8 mouse cellular contexts compared by ENCODE assay signal in genomic region chr17:33951021-33951946, GRCm38 (mm10). TPM values are rescaled to one million over a fixed set of nuclear protein-coding genes. Genes with fewer than 3 reads are reported as not detected.
A peak's percentile ranks its signal among the peaks of the same experiment; 100 is the strongest.
DNase-seq lines count a peak whose midpoint lies in the region; ATAC-seq and TF ChIP-seq lines count a peak whose summit lies in the region.

B3galt4 (minus strand) TSS chr17:33951488.

- peak; percentile 95 for DNase-seq in MEL (ENCODE audit: low read depth, low spot score)
- peak; percentile 89 for DNase-seq in c-Kit-positive CD71-positive TER-119-negative erythroid progenitor cells, embryonic 14.5 days (ENCODE audit: low read depth)
- DNase-seq in forebrain, embryonic 14.5 days (ENCODE audit: low spot score): peak; percentile 90
- peak; percentile 54 for DNase-seq in heart, postnatal 25 days (ENCODE audit: low spot score)
- DNase-seq in layer of hippocampus, adult 18-20 months (ENCODE audit: low spot score in 2 of 2): peak; percentile 70 to 82
- peak; percentile 92 for DNase-seq in lung, postnatal 0 days (ENCODE audit: low spot score)
- DNase-seq in ovary, postnatal 10 days (ENCODE audit: low spot score): peak; percentile 57
- peak; percentile 86 for DNase-seq in thymus, postnatal 0 days (ENCODE audit: low spot score)

- peak within 1 kb of the TSS; percentile 99 for H3K9ac ChIP-seq in MEL (ENCODE audit: control insufficient read depth, low read depth, low read length, poor library complexity, severe bottlenecking)
- peak within 1 kb of the TSS; percentile 71 for H3K9ac ChIP-seq in forebrain, embryonic 14.5 days (ENCODE audit: low read length)
- peak within 1 kb of the TSS; percentile 37 for H3K9ac ChIP-seq in lung, postnatal 0 days (replicated peaks; ENCODE audit: low read depth)

- peak within 1 kb of the TSS; percentile 95 for H3K27ac ChIP-seq in MEL (ENCODE audit: control insufficient read depth, low read depth, low read length)
- peak within 1 kb of the TSS; percentile 65 for H3K27ac ChIP-seq in forebrain, embryonic 14.5 days (ENCODE audit: low read depth, low read length)
- peak within 1 kb of the TSS; percentile 64 for H3K27ac ChIP-seq in lung, postnatal 0 days (ENCODE audit: low read length)

- TF ChIP-seq RAD21 in MEL (IDR thresholded peaks at IDR 0.05; ENCODE audit: low read depth, low read length): no peak

- 2% methylated on average over 43 of the region's 45 CpGs for WGBS in forebrain, embryonic 14.5 days
- WGBS in lung, postnatal 0 days: 1% methylated on average over 44 of the region's 45 CpGs

- peak within 1 kb of the TSS; percentile 82 for H3K4me2 ChIP-seq in forebrain, embryonic 14.5 days (ENCODE audit: low read length)
- peak within 1 kb of the TSS; percentile 76 for H3K4me2 ChIP-seq in lung, postnatal 0 days (replicated peaks; ENCODE audit: low read depth, low read length)

- H3K36me3 ChIP-seq in MEL (ENCODE audit: control insufficient read depth in 1 of 2, insufficient read depth in 2 of 2, low read length in 2 of 2): peaks cover 12 to 13% of the 10 kb centered on the region in 2 experiments
- H3K36me3 ChIP-seq in forebrain, embryonic 14.5 days (ENCODE audit: control insufficient read depth, insufficient read depth, low read length): peaks cover 62% of the 10 kb centered on the region
- peaks cover 4% of the 10 kb centered on the region; the same call in 1 of the 2 replicates for H3K36me3 ChIP-seq in lung, postnatal 0 days (ENCODE audit: insufficient read depth, low read length)

- no peaks in the 10 kb centered on the region for H3K9me3 ChIP-seq in MEL (replicated peaks; ENCODE audit: insufficient read depth, low read length)
- no peaks in the 10 kb centered on the region for H3K9me3 ChIP-seq in forebrain, embryonic 14.5 days (replicated peaks; ENCODE audit: control insufficient read depth, low read length)
- H3K9me3 ChIP-seq in lung, postnatal 0 days (ENCODE audit: low read length): no peaks in the 10 kb centered on the region

- peak; percentile 66 to 92; a peak in 3 of 4 replicates for TF ChIP-seq POLR2A in MEL (IDR thresholded peaks at IDR 0.05; ENCODE audit: control insufficient read depth in 1 of 2, insufficient read depth in 1 of 2, low read depth in 1 of 2, low read length in 2 of 2, poor library complexity in 1 of 2)

- peaks cover 34% of the 10 kb centered on the region for H3K79me2 ChIP-seq in MEL (ENCODE audit: control insufficient read depth, insufficient read depth, low read length, poor library complexity)

- H3K4me3 ChIP-seq in MEL (ENCODE audit: control insufficient read depth in 1 of 2, insufficient read depth in 1 of 2, low read depth in 2 of 2, low read length in 2 of 2): peak within 1 kb of the TSS; percentile 16 to 82; a peak in 3 of 4 replicates
- H3K4me3 ChIP-seq in forebrain, embryonic 14.5 days (ENCODE audit: low read depth, low read length): peak within 1 kb of the TSS; percentile 42
- H3K4me3 ChIP-seq in lung, postnatal 0 days (ENCODE audit: low read depth, low read length): peak within 1 kb of the TSS; percentile 42

- no peak for TF ChIP-seq CTCF in MEL (IDR thresholded peaks at IDR 0.05 in 2 of 3, conservative IDR thresholded peaks at IDR 0.05 in 1 of 3; ENCODE audit: control insufficient read depth in 1 of 3, insufficient read depth in 1 of 3, low read depth in 2 of 3, low read length in 3 of 3, poor library complexity in 1 of 3, severe bottlenecking in 1 of 3)
- TF ChIP-seq CTCF in lung, postnatal 0 days (IDR thresholded peaks at IDR 0.05): no peak; the same call in 1 of the 2 replicates

- H3K4me1 ChIP-seq in MEL (ENCODE audit: control insufficient read depth in 1 of 2, insufficient read depth in 2 of 2, low read length in 2 of 2): peaks cover 0 to 13% of the 10 kb centered on the region in 2 experiments; a peak in 2 of 4 replicates
- peaks cover 23% of the 10 kb centered on the region for H3K4me1 ChIP-seq in forebrain, embryonic 14.5 days (ENCODE audit: control insufficient read depth, insufficient read depth, low read length)
- H3K4me1 ChIP-seq in lung, postnatal 0 days (ENCODE audit: insufficient read depth, low read depth, low read length): peaks cover 12% of the 10 kb centered on the region; the same call in 1 of the 2 replicates

- TF ChIP-seq EP300 in MEL (IDR thresholded peaks at IDR 0.05; ENCODE audit: low read depth in 1 of 2, low read length in 2 of 2): peak in 1 of 2 experiments; percentile 64; a peak in 2 of 4 replicates
- TF ChIP-seq EP300 in lung, postnatal 0 days (IDR thresholded peaks at IDR 0.05): no peak

- intact Hi-C loops in heart, postnatal 25 days (cut with DNase I): no loop called here

- H3K27me3 ChIP-seq in MEL (ENCODE audit: control insufficient read depth in 1 of 2, insufficient read depth in 2 of 2, low read length in 2 of 2): no peaks in the 10 kb centered on the region
- no peaks in the 10 kb centered on the region for H3K27me3 ChIP-seq in forebrain, embryonic 14.5 days (replicated peaks; ENCODE audit: control insufficient read depth, insufficient read depth, low read length)
- H3K27me3 ChIP-seq in lung, postnatal 0 days (replicated peaks; ENCODE audit: insufficient read depth, low read length): no peaks in the 10 kb centered on the region

- peak; percentile 64 for ATAC-seq in forebrain, embryonic 14.5 days
- ATAC-seq in lung, postnatal 0 days: peak; percentile 69

TF ChIP-seq in MEL, 35 proteins besides CTCF, POLR2A, EP300 and RAD21 (continues in another document):
- TF ChIP-seq MYB (IDR thresholded peaks at IDR 0.05; ENCODE audit: low read depth, low read length) (no peak), ZNF384 (IDR thresholded peaks at IDR 0.05; ENCODE audit: low read depth, low read length) (no peak), MXI1 (IDR thresholded peaks at IDR 0.05; ENCODE audit: low read depth, low read length) (peak; percentile 91), ELF1 (IDR thresholded peaks at IDR 0.05; ENCODE audit: low read depth, low read length) (peak; percentile 89), KAT2A (conservative IDR thresholded peaks at IDR 0.05; ENCODE audit: low read depth, low read length) (no peak; the same call in 1 of the 2 replicates), MEF2A (IDR thresholded peaks at IDR 0.05; ENCODE audit: extremely low read depth, insufficient replicate concordance, low read depth, low read length, poor library complexity, severe bottlenecking) (no peak), SIN3A (IDR thresholded peaks at IDR 0.05; ENCODE audit: low read length) (peak; percentile 86), NELFE (IDR thresholded peaks at IDR 0.05; ENCODE audit: low read depth, low read length) (peak; percentile 59), POLR2AphosphoS2 (IDR thresholded peaks at IDR 0.05; ENCODE audit: low read length) (peak; percentile 100), UBTF (IDR thresholded peaks at IDR 0.05; ENCODE audit: borderline replicate concordance, insufficient read depth, low read depth, low read length) (0 out of 2 replicates have a peak, but pooled peaks have one; percentile 79), BHLHE40 (IDR thresholded peaks at IDR 0.05; ENCODE audit: borderline replicate concordance, low read depth, low read length) (peak; percentile 65; the same call in 1 of the 2 replicates), TAL1 (IDR thresholded peaks at IDR 0.05; ENCODE audit: low read length) (no peak), ZC3H11A (IDR thresholded peaks at IDR 0.05; ENCODE audit: low read depth, low read length) (no peak), CHD1 (IDR thresholded peaks at IDR 0.05; ENCODE audit: low read depth, low read length) (no peak), CHD2 (IDR thresholded peaks at IDR 0.05; ENCODE audit: low read length) (peak; percentile 75; the same call in 1 of the 2 replicates), MYC (IDR thresholded peaks at IDR 0.05; ENCODE audit: low read depth, low read length) (peak; percentile 89), ZKSCAN1 (IDR thresholded peaks at IDR 0.05; ENCODE audit: low read depth, low read length) (peak; percentile 59; the same call in 1 of the 2 replicates), ETS1 (IDR thresholded peaks at IDR 0.05; ENCODE audit: low read depth, low read length) (peak; percentile 76), USF1 (IDR thresholded peaks at IDR 0.05; ENCODE audit: low read depth, low read length) (no peak), TCF12 (IDR thresholded peaks at IDR 0.05; ENCODE audit: low read depth, low read length) (peak; percentile 26; the same call in 1 of the 2 replicates), HCFC1 (IDR thresholded peaks at IDR 0.05; ENCODE audit: low read depth, low read length) (peak; percentile 84), MAZ (IDR thresholded peaks at IDR 0.05; ENCODE audit: low read depth, low read length) (peak; percentile 81), MAX (IDR thresholded peaks at IDR 0.05; ENCODE audit: low read length) (peak; percentile 88), ZMIZ1 (IDR thresholded peaks at IDR 0.05; ENCODE audit: low read depth, low read length) (peak; percentile 97), SMC3 (IDR thresholded peaks at IDR 0.05; ENCODE audit: low read depth, low read length) (peak; percentile 47), POLR2AphosphoS5 (IDR thresholded peaks at IDR 0.05; ENCODE audit: borderline replicate concordance, low read depth, low read length) (no peak; the same call in 1 of the 2 replicates), RCOR1 (IDR thresholded peaks at IDR 0.05; ENCODE audit: low read depth, low read length) (peak; percentile 36; the same call in 1 of the 2 replicates), MAFK (IDR thresholded peaks at IDR 0.05; ENCODE audit: borderline replicate concordance, low read depth, low read length) (no peak), USF2 (IDR thresholded peaks at IDR 0.05; ENCODE audit: borderline replicate concordance in 1 of 2, insufficient read depth in 1 of 2, low read depth in 1 of 2, low read length in 2 of 2) (no peak), NRF1 (IDR thresholded peaks at IDR 0.05; ENCODE audit: insufficient read depth, low read depth, low read length, poor library complexity, severe bottlenecking) (no peak), TBP (IDR thresholded peaks at IDR 0.05; ENCODE audit: low read depth, low read length) (peak; percentile 84), GABPA (IDR thresholded peaks at IDR 0.05; ENCODE audit: low read depth, low read length) (no peak), JUND (IDR thresholded peaks at IDR 0.05; ENCODE audit: low read depth, low read length) (no peak)

RNA-seq across cellular contexts. Expression of gene B3galt4, which starts in this region (rescaled TPM):
- 2.2 and 2.5 TPM in 2 replicates for total RNA-seq in MEL (2012; rRNA removed)
- 1 to 10 TPM in 1 of 2 experiments, not detected in 1; 2.9 TPM for polyA plus RNA-seq in MEL (2012; ENCODE audit: insufficient read depth in 1 of 2, insufficient read length in 2 of 2, low read depth in 1 of 2, low replicate concordance in 2 of 2, missing spikeins in 1 of 2)
- polyA plus RNA-seq in forebrain, embryonic 14.5 days (2014; fragmentation: Nextera tagmentation; extraction: Ambion mirVana): 6.0 and 6.7 TPM in 2 replicates
- total RNA-seq in heart, postnatal 25 days (2021): 1 to 10 TPM; 1.7 to 1.9 TPM
- 1 to 10 TPM; 5.1 to 5.2 TPM for total RNA-seq in layer of hippocampus, adult 18-20 months (2021)
- 9.3 and 12.0 TPM in 2 replicates for polyA plus RNA-seq in lung, postnatal 0 days (2015; fragmentation: Nextera tagmentation; extraction: Ambion mirVana)
- 13.3 and 15.8 TPM in 2 replicates for polyA plus RNA-seq in thymus, postnatal 0 days (2015; fragmentation: Nextera tagmentation; extraction: Ambion mirVana)

Comparison
In these comparisons a context has a peak if more than half of its experiments do, and no peak if none do; other contexts are left out.
1. Peak in every context shown above with its lines: DNase-seq, ATAC-seq, H3K4me3 ChIP-seq and H3K27ac ChIP-seq.
2. H3K9ac ChIP-seq: peak in every context shown above with its lines; median percentile 99 in MEL; 71 in forebrain, embryonic 14.5 days; 37 in lung, postnatal 0 days.